Mouse (Mus musculus) myocyte (in vitro differentiated cells): ENCODE results near the gene Arhgef7.

Experiments
- CEBPB ChIP-seq: IDR thresholded peaks from 2 replicates; pipeline ENCODE4 v1.6.1; 2011; ENCODE audit warnings: mild to moderate bottlenecking, moderate library complexity; ENCODE audit not compliant: poor library complexity, insufficient read depth, severe bottlenecking
- MYOD1 ChIP-seq, 3 experiments: IDR thresholded peaks; one replicate each; pipeline ENCODE4 v1.6.1; 2011; ENCODE audit warnings: control low read depth in 2 of 3, low read depth in 2 of 3, mild to moderate bottlenecking in 2 of 3, moderate library complexity in 1 of 3; ENCODE audit not compliant: insufficient read length in 2 of 3, control insufficient read depth in 1 of 3
- MYOG ChIP-seq, 3 experiments: IDR thresholded peaks; one replicate each; pipeline ENCODE4 v1.6.1; 2011; ENCODE audit warnings: control low read depth in 2 of 3, low read depth in 2 of 3, mild to moderate bottlenecking in 2 of 3; ENCODE audit not compliant: insufficient read length in 2 of 3, control insufficient read depth in 1 of 3, insufficient read depth in 1 of 3
- POLR2A ChIP-seq: IDR thresholded peaks from one replicate; pipeline ENCODE4 v1.6.1; 2011; ENCODE audit warnings: low read depth, mild to moderate bottlenecking, control low read depth, moderate library complexity; ENCODE audit not compliant: insufficient read length
- POLR2AphosphoS2 ChIP-seq: IDR thresholded peaks from one replicate; pipeline ENCODE4 v1.6.1; 2011; ENCODE audit warnings: low read depth, control low read depth; ENCODE audit not compliant: insufficient read length
- REST ChIP-seq: IDR thresholded peaks from one replicate; pipeline ENCODE4 v1.6.1; 2011; ENCODE audit warnings: mild to moderate bottlenecking, control low read depth, moderate library complexity; ENCODE audit not compliant: insufficient read depth, insufficient read length
- USF1 ChIP-seq: IDR thresholded peaks from one replicate; pipeline ENCODE4 v1.6.1; 2011; ENCODE audit warnings: low read depth, mild to moderate bottlenecking, control low read depth, moderate library complexity

DNA sequence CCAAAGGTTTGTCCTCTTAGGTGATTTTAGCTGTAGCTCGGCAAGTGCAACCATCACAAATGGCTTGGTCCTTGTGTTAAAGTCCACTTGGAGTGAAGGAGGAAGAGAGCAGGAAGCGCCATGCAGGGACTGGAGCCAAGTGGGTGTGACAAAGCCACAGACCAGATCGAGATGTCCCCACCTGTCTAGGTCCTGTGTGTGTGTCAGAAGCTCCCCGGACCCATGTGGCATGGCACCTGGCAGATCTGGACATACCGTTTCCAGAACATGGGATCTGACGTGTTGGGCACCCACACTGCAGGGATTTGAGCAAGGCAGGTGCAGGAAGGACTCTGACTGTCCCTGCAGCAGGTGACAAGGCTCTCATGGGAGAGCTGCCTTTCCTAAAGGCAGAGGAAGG is 26.1 kb upstream of the Arhgef7 start:
- peak in 2 of 3 experiments; percentile 60 to 87 for TF ChIP-seq MYOD1 (IDR thresholded peaks at IDR 0.05; ENCODE audit: control insufficient read depth in 1 of 3, insufficient read length in 2 of 3, low read depth in 2 of 3)
- no peak for TF ChIP-seq USF1
- TF ChIP-seq POLR2A: no peak
- TF ChIP-seq POLR2AphosphoS2: no peak
- TF ChIP-seq CEBPB: no peak
- TF ChIP-seq REST: no peak
- TF ChIP-seq MYOG (IDR thresholded peaks at IDR 0.05; ENCODE audit: control insufficient read depth in 1 of 3, insufficient read depth in 1 of 3, insufficient read length in 2 of 3, low read depth in 2 of 3): peak in 2 of 3 experiments; percentile 53 to 93
